Mouse (Mus musculus): Measurements from ENCODE around the gene Lemd2.

- no peak for TF ChIP-seq CTCF (IDR thresholded peaks at IDR 0.05; ENCODE audit: low read depth)
- TF ChIP-seq EP300 (optimal IDR thresholded peaks at IDR 0.05), result no peak
These were observed 27.5 kb downstream of the Lemd2 start for GRCm38 (mm10) chr17:27176754-27177153.
